Mouse (Mus musculus) MEL (cell line): Measurements from ENCODE around the gene Tsen54. TPM values are rescaled to one million over a fixed set of nuclear protein-coding genes. Genes with fewer than 3 reads are reported as not detected.
"Not testable (repeated sequence)": the region's sequence is repeated elsewhere in the genome, so short reads cannot be mapped to it uniquely, and the experiment has no call there.

Experiments
- DNase-seq: peaks from one replicate; pipeline ENCODE4 v3.0.0; 2011; ENCODE audit warnings: low read depth, low spot score
- H3K27ac ChIP-seq: 2 replicates; pipeline ENCODE4 v1.5.1; 2012; ENCODE audit warnings: low read depth, mild to moderate bottlenecking, control low read depth, low read length, moderate library complexity; ENCODE audit not compliant: control insufficient read depth
- H3K27me3 ChIP-seq, 2 experiments: fragments of 150-350 bp in 1 of 2; sonication (generic) in 1 of 2; 2 replicates each; pipeline ENCODE4 v1.6.1; 2012; ENCODE audit warnings: low read length in 2 of 2, mild to moderate bottlenecking in 2 of 2, improper control_type of control experiment in 1 of 2, moderate library complexity in 1 of 2; ENCODE audit not compliant: insufficient read depth in 2 of 2, control insufficient read depth in 1 of 2
- H3K36me3 ChIP-seq, 2 experiments: 2 replicates each; pipeline ENCODE4 v1.6.1; 2012 to 2014; ENCODE audit warnings: low read length in 2 of 2, improper control_type of control experiment in 1 of 2, inconsistent platforms in 1 of 2, mild to moderate bottlenecking in 1 of 2; ENCODE audit not compliant: insufficient read depth in 2 of 2, control insufficient read depth in 1 of 2
- H3K4me1 ChIP-seq, 2 experiments: fragments of 150-350 bp in 1 of 2; sonication (generic) in 1 of 2; 2 replicates each; pipeline ENCODE4 v1.6.1; 2012; ENCODE audit warnings: low read length in 2 of 2, improper control_type of control experiment in 1 of 2, mild to moderate bottlenecking in 1 of 2; ENCODE audit not compliant: insufficient read depth in 2 of 2, control insufficient read depth in 1 of 2
- H3K4me3 ChIP-seq, 2 experiments: fragments of 150-350 bp in 1 of 2; sonication (generic) in 1 of 2; 2 replicates each; pipeline ENCODE4 v1.5.1; 2012; ENCODE audit warnings: low read depth in 2 of 2, low read length in 2 of 2, mild to moderate bottlenecking in 2 of 2, moderate library complexity in 2 of 2, control low read depth in 1 of 2, improper control_type of control experiment in 1 of 2; ENCODE audit not compliant: control insufficient read depth in 1 of 2, insufficient read depth in 1 of 2
- H3K79me2 ChIP-seq: 2 replicates; pipeline ENCODE4 v1.6.1; 2012; ENCODE audit warnings: mild to moderate bottlenecking, low read length, moderate library complexity; ENCODE audit not compliant: control insufficient read depth, poor library complexity, insufficient read depth
- H3K9ac ChIP-seq: 2 replicates; pipeline ENCODE4 v1.6.1; 2012; ENCODE audit warnings: low read depth, mild to moderate bottlenecking, control low read depth, low read length, moderate library complexity; ENCODE audit not compliant: control insufficient read depth, poor library complexity, severe bottlenecking
- H3K9me3 ChIP-seq: fragments of 150-350 bp; sonication (generic); replicated peaks from 2 replicates; pipeline ENCODE4 v1.6.1; 2012; ENCODE audit warnings: mild to moderate bottlenecking, low read length, improper control_type of control experiment, moderate library complexity; ENCODE audit not compliant: insufficient read depth
- CHD2 ChIP-seq: IDR thresholded peaks from 2 replicates; pipeline ENCODE4 v1.6.1; 2011; ENCODE audit warnings: low read length, improper control_type of control experiment
- CTCF ChIP-seq, 3 experiments: IDR thresholded peaks in 2 of 3; conservative IDR thresholded peaks in 1 of 3; 2 replicates each; pipeline ENCODE4 v1.5.1; 2011 to 2012; ENCODE audit warnings: low read length in 3 of 3, low read depth in 2 of 3, mild to moderate bottlenecking in 2 of 3, improper control_type of control experiment in 1 of 3, inconsistent platforms in 1 of 3, mixed read lengths in 1 of 3, moderate library complexity in 1 of 3; ENCODE audit not compliant: control insufficient read depth in 1 of 3, insufficient read depth in 1 of 3, poor library complexity in 1 of 3, severe bottlenecking in 1 of 3
- E2F4 ChIP-seq: IDR thresholded peaks from 2 replicates; pipeline ENCODE4 v1.6.1; 2011; ENCODE audit warnings: low read depth, low read length, improper control_type of control experiment, borderline replicate concordance
- ELF1 ChIP-seq: IDR thresholded peaks from 2 replicates; pipeline ENCODE4 v1.6.1; 2014; ENCODE audit warnings: low read depth, mild to moderate bottlenecking, inconsistent platforms, low read length, improper control_type of control experiment, moderate library complexity
- EP300 ChIP-seq, 2 experiments: IDR thresholded peaks; 2 replicates each; pipeline ENCODE4 v1.6.1; 2011; ENCODE audit warnings: improper control_type of control experiment in 2 of 2, low read length in 2 of 2, low read depth in 1 of 2, mild to moderate bottlenecking in 1 of 2
- GABPA ChIP-seq: IDR thresholded peaks from 2 replicates; pipeline ENCODE4 v1.6.1; 2012; ENCODE audit warnings: low read depth, mild to moderate bottlenecking, inconsistent platforms, low read length, improper control_type of control experiment, moderate library complexity
- KAT2A ChIP-seq: conservative IDR thresholded peaks from 2 replicates; pipeline ENCODE4 v1.6.1; 2012; ENCODE audit warnings: low read depth, low read length, improper control_type of control experiment, inconsistent platforms
- MAX ChIP-seq: IDR thresholded peaks from 2 replicates; pipeline ENCODE4 v1.6.1; 2011; ENCODE audit warnings: low read length, improper control_type of control experiment
- MAZ ChIP-seq: IDR thresholded peaks from 2 replicates; pipeline ENCODE4 v1.6.1; 2012; ENCODE audit warnings: low read depth, mild to moderate bottlenecking, inconsistent platforms, low read length, improper control_type of control experiment
- MYB ChIP-seq: IDR thresholded peaks from 2 replicates; pipeline ENCODE4 v1.6.1; 2011; ENCODE audit warnings: mild to moderate bottlenecking, low read depth, low read length, improper control_type of control experiment
- MYC ChIP-seq: IDR thresholded peaks from 2 replicates; pipeline ENCODE4 v1.6.1; 2011; ENCODE audit warnings: low read depth, mild to moderate bottlenecking, low read length, improper control_type of control experiment, moderate library complexity
- NELFE ChIP-seq: IDR thresholded peaks from 2 replicates; pipeline ENCODE4 v1.6.1; 2011; ENCODE audit warnings: low read depth, low read length, improper control_type of control experiment
- POLR2A ChIP-seq, 2 experiments: IDR thresholded peaks; 2 replicates each; pipeline ENCODE4 v1.6.1; 2011 to 2012; ENCODE audit warnings: low read length in 2 of 2, mild to moderate bottlenecking in 2 of 2, control low read depth in 1 of 2, improper control_type of control experiment in 1 of 2, low read depth in 1 of 2, moderate library complexity in 1 of 2; ENCODE audit not compliant: control insufficient read depth in 1 of 2, insufficient read depth in 1 of 2, poor library complexity in 1 of 2
- POLR2AphosphoS2 ChIP-seq: IDR thresholded peaks from 2 replicates; pipeline ENCODE4 v1.6.1; 2011; ENCODE audit warnings: low read length, improper control_type of control experiment
- RCOR1 ChIP-seq: IDR thresholded peaks from 2 replicates; pipeline ENCODE4 v1.6.1; 2012; ENCODE audit warnings: low read depth, mild to moderate bottlenecking, inconsistent platforms, low read length, improper control_type of control experiment
- SIN3A ChIP-seq: IDR thresholded peaks from 2 replicates; pipeline ENCODE4 v1.6.1; 2012; ENCODE audit warnings: low read length, improper control_type of control experiment, inconsistent platforms
- SMC3 ChIP-seq: IDR thresholded peaks from 2 replicates; pipeline ENCODE4 v1.6.1; 2011; ENCODE audit warnings: low read depth, low read length, improper control_type of control experiment
- UBTF ChIP-seq: IDR thresholded peaks from 2 replicates; pipeline ENCODE4 v1.6.1; 2012; ENCODE audit warnings: low read depth, mild to moderate bottlenecking, inconsistent platforms, low read length, improper control_type of control experiment, moderate library complexity, borderline replicate concordance; ENCODE audit not compliant: insufficient read depth
- USF2 ChIP-seq, 2 experiments: IDR thresholded peaks; 2 replicates each; pipeline ENCODE4 v1.6.1; 2011 to 2012; ENCODE audit warnings: improper control_type of control experiment in 2 of 2, low read length in 2 of 2, borderline replicate concordance in 1 of 2, inconsistent platforms in 1 of 2, low read depth in 1 of 2, mild to moderate bottlenecking in 1 of 2; ENCODE audit not compliant: insufficient read depth in 1 of 2
- ZMIZ1 ChIP-seq: IDR thresholded peaks from 2 replicates; pipeline ENCODE4 v1.6.1; 2012; ENCODE audit warnings: low read depth, mild to moderate bottlenecking, inconsistent platforms, low read length, improper control_type of control experiment, moderate library complexity
- polyA plus RNA-seq, 2 experiments: library from polyadenylated mRNA; stranded (reverse) in 1 of 2; unstranded in 1 of 2; fragments of >175 nt in 1 of 2; fragments of >200 nt in 1 of 2; gene quantifications; 2 replicates each; pipeline versions ENCODE4 v1.2.1 to v1.2.4; 2012; ENCODE audit warnings: low replicate concordance in 2 of 2, low read depth in 1 of 2; ENCODE audit not compliant: insufficient read length in 2 of 2, insufficient read depth in 1 of 2, missing spikeins in 1 of 2
- total RNA-seq: library from RNA; depleted of rRNA; stranded (reverse); fragments of 300-350 nt; gene quantifications from 2 replicates; pipeline ENCODE4 v1.2.3, GENCODE M21; 2012

Tsen54 gene
- total and polyA plus RNA-seq, 3 experiments: 55.8 to 72.0 TPM; not detected in 1

- Histone ChIP-seq H3K4me1 (no peaks in the 10 kb centered on the region), H3K79me2 (no peaks in the 10 kb centered on the region), H3K4me3 (no peak overlapping the region), H3K36me3 (peaks cover 0 to 3% of the 10 kb centered on the region in 2 experiments; a peak in 2 of 4 replicates), H3K27me3 (no peaks in the 10 kb centered on the region), H3K27ac (no peak overlapping the region), H3K9ac (no peak overlapping the region), H3K9me3 (no peaks in the 10 kb centered on the region)
- TF ChIP-seq KAT2A (no peak), NELFE (no peak), RCOR1 (no peak), MYC (no peak), UBTF (no peak), USF2 (IDR thresholded peaks at IDR 0.05; ENCODE audit: borderline replicate concordance in 1 of 2, insufficient read depth in 1 of 2, low read depth in 1 of 2, low read length in 2 of 2) (no peak), SIN3A (no peak), EP300 (IDR thresholded peaks at IDR 0.05; ENCODE audit: low read depth in 1 of 2, low read length in 2 of 2) (no peak), MYB (no peak), CHD2 (no peak), ZMIZ1 (no peak), POLR2AphosphoS2 (no peak), POLR2A (IDR thresholded peaks at IDR 0.05; ENCODE audit: control insufficient read depth in 1 of 2, insufficient read depth in 1 of 2, low read depth in 1 of 2, low read length in 2 of 2, poor library complexity in 1 of 2) (no peak), ELF1 (no peak), GABPA (no peak), MAX (no peak), E2F4 (no peak), MAZ (no peak)
- DNase-seq: no peak
Measured at GRCm38 (mm10) chr11:115854674-115855073, 40.1 kb downstream of the Tsen54 start.

DNA sequence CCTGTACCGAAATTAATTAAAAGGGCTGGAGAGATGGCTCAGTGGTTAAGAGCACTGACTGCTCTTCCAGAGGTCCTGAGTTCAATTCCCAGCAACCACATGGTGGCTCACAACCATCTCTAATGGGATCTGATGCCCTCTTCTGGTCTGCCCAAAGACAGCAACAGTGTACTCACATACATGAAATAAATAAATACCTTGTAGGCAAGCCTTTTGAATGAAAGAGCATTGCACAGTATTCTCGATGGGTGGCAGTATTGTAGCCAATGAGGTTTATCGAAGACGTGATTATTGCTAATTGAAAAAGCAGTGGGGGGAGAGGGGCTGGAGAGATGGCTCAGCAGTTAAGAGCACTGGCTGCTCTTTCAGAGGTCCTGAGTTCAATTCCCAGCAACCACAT is 42.6 kb downstream of the Tsen54 start:
- H3K27me3 ChIP-seq, H3K9ac ChIP-seq, H3K36me3 ChIP-seq, DNase-seq, H3K9me3 ChIP-seq, H3K4me3 ChIP-seq, H3K27ac ChIP-seq, H3K4me1 ChIP-seq, H3K79me2 ChIP-seq: not testable (repeated sequence)
- TF ChIP-seq CTCF (IDR thresholded peaks at IDR 0.05 in 2 of 3, conservative IDR thresholded peaks at IDR 0.05 in 1 of 3; ENCODE audit: control insufficient read depth in 1 of 3, insufficient read depth in 1 of 3, low read depth in 2 of 3, low read length in 3 of 3, poor library complexity in 1 of 3, severe bottlenecking in 1 of 3) (peak in 1 of 3 experiments; percentile 29; a peak in 2 of 6 replicates), SMC3 (peak; percentile 21; the same call in 1 of the 2 replicates)
